Mouse (Mus musculus): ENCODE data around the gene Lrrtm3.

The Lrrtm3 gene

GRCm38 (mm10) chr10:64089680-64090460, at the start of gene Lrrtm3:
TSS of gene Lrrtm3 (minus strand) at chr10:64090277.
- no peak for DNase-seq (ENCODE audit: low read depth)

GRCm38 (mm10) chr10:64135481-64135880, 45.4 kb upstream of the Lrrtm3 start:
- no peak for DNase-seq (ENCODE audit: low read depth)

- DNase-seq (ENCODE audit: low read depth) = no peak
Observed at GRCm38 (mm10) chr10:64133461-64133860, 43.4 kb upstream of the Lrrtm3 start.

GRCm38 (mm10) chr10:64130397-64131150, 40.5 kb upstream of the Lrrtm3 start:
- DNase-seq (ENCODE audit: low read depth) = no peak

GRCm38 (mm10) chr10:64118833-64119232, 28.8 kb upstream of the Lrrtm3 start:
- DNase-seq (ENCODE audit: low read depth) = no peak

GRCm38 (mm10) chr10:64115246-64115645, 25.2 kb upstream of the Lrrtm3 start:
- no peak for DNase-seq (ENCODE audit: low read depth)

- no peak for DNase-seq (ENCODE audit: low read depth)
Observed at GRCm38 (mm10) chr10:64096532-64096931, 6.5 kb upstream of the Lrrtm3 start.

- no peak for DNase-seq (ENCODE audit: low read depth)
Observed at GRCm38 (mm10) chr10:64088774-64089460, 1.2 kb downstream of the Lrrtm3 start.

- DNase-seq (ENCODE audit: low read depth) = no peak
Observed at GRCm38 (mm10) chr10:64087936-64088773, 1.9 kb downstream of the Lrrtm3 start.

- no peak for DNase-seq (ENCODE audit: low read depth)
Observed at GRCm38 (mm10) chr10:64087521-64087920, 2.6 kb downstream of the Lrrtm3 start.

- no peak for DNase-seq (ENCODE audit: low read depth)
Observed at GRCm38 (mm10) chr10:64086567-64087391, 3.3 kb downstream of the Lrrtm3 start.

GRCm38 (mm10) chr10:64086183-64086566, 3.9 kb downstream of the Lrrtm3 start:
- DNase-seq (ENCODE audit: low read depth) = no peak

- peak; percentile 38 for DNase-seq (ENCODE audit: low read depth)
Observed at GRCm38 (mm10) chr10:64084465-64084864, 5.6 kb downstream of the Lrrtm3 start.

GRCm38 (mm10) chr10:64083813-64084212, 6.3 kb downstream of the Lrrtm3 start:
- no peak for DNase-seq (ENCODE audit: low read depth)

- no peak for DNase-seq (ENCODE audit: low read depth)
Observed at GRCm38 (mm10) chr10:64082345-64082744, 7.7 kb downstream of the Lrrtm3 start.

- DNase-seq (ENCODE audit: low read depth) = no peak
Observed at GRCm38 (mm10) chr10:64076410-64077052, 13.5 kb downstream of the Lrrtm3 start.

- DNase-seq (ENCODE audit: low read depth) = no peak
Observed at GRCm38 (mm10) chr10:64075944-64076343, 14.1 kb downstream of the Lrrtm3 start.

GRCm38 (mm10) chr10:64063704-64064103, 26.4 kb downstream of the Lrrtm3 start:
- DNase-seq (ENCODE audit: low read depth) = no peak

- no peak for DNase-seq (ENCODE audit: low read depth)
Observed at GRCm38 (mm10) chr10:64049946-64050345, 40.1 kb downstream of the Lrrtm3 start.

- DNase-seq (ENCODE audit: low read depth) = no peak
Observed at GRCm38 (mm10) chr10:64049151-64049550, 40.9 kb downstream of the Lrrtm3 start.
